Mouse (Mus musculus) heart, adult 11 months (tissue): ENCODE data around the gene Ddr1.
"Not testable (repeated sequence)": the region's sequence is repeated elsewhere in the genome, so short reads cannot be mapped to it uniquely, and the experiment has no call there.

Experiments
- DNase-seq: peaks from one replicate; pipeline ENCODE4 v3.0.0; 2022

Gene Ddr1

GRCm38 (mm10) chr17:35704621-35705464 lies at the start of gene Ddr1:
TSS of gene Ddr1 (minus strand) at chr17:35704621.
- DNase-seq: peak; percentile 97

GRCm38 (mm10) chr17:35753668-35754067 lies 49.2 kb upstream of the Ddr1 start:
- DNase-seq: no peak

- DNase-seq: peak; percentile 96
These were observed 47.9 kb upstream of the Ddr1 start for GRCm38 (mm10) chr17:35752221-35752811.

- DNase-seq: no peak
These were observed 45.3 kb upstream of the Ddr1 start for GRCm38 (mm10) chr17:35749685-35750084.

- DNase-seq: no peak
These were observed 39.9 kb upstream of the Ddr1 start for GRCm38 (mm10) chr17:35744361-35744760.

- DNase-seq: no peak
These were observed 38.5 kb upstream of the Ddr1 start for GRCm38 (mm10) chr17:35742948-35743347.

GRCm38 (mm10) chr17:35741589-35742226 lies 37.3 kb upstream of the Ddr1 start:
- no peak for DNase-seq

- DNase-seq: no peak
These were observed 36.0 kb upstream of the Ddr1 start for GRCm38 (mm10) chr17:35740276-35740880.

- peak; percentile 98 for DNase-seq
These were observed 35.3 kb upstream of the Ddr1 start for GRCm38 (mm10) chr17:35739675-35740074.

- peak; percentile 98 for DNase-seq
These were observed 33.3 kb upstream of the Ddr1 start for GRCm38 (mm10) chr17:35737743-35738142.

GRCm38 (mm10) chr17:35736280-35736960 lies 32.0 kb upstream of the Ddr1 start:
- peak; percentile 94 for DNase-seq

GRCm38 (mm10) chr17:35734478-35734877 lies 30.1 kb upstream of the Ddr1 start:
- DNase-seq: no peak

- no peak for DNase-seq
These were observed 29.0 kb upstream of the Ddr1 start for GRCm38 (mm10) chr17:35733398-35733797.

- DNase-seq: peak; percentile 89
These were observed 27.2 kb upstream of the Ddr1 start for GRCm38 (mm10) chr17:35731431-35732145.

- not testable (repeated sequence) for DNase-seq
These were observed 25.7 kb upstream of the Ddr1 start for GRCm38 (mm10) chr17:35730112-35730511.

- DNase-seq: no peak
These were observed 24.4 kb upstream of the Ddr1 start for GRCm38 (mm10) chr17:35728821-35729220.

- DNase-seq: no peak
These were observed 23.2 kb upstream of the Ddr1 start for GRCm38 (mm10) chr17:35727471-35728205.

- DNase-seq: no peak
These were observed 22.6 kb upstream of the Ddr1 start for GRCm38 (mm10) chr17:35727028-35727427.

- peak; percentile 99 for DNase-seq
These were observed 21.1 kb upstream of the Ddr1 start for GRCm38 (mm10) chr17:35725286-35726232.

GRCm38 (mm10) chr17:35721676-35722075 lies 17.3 kb upstream of the Ddr1 start:
- no peak for DNase-seq
